Mouse (Mus musculus): ENCODE measurements at regions not wholly inside any gene's neighbourhood (a gene's known extent, or its start where the extent isn't known, plus 50 kb on each side); places are given as distances from the start of the nearest gene placed in this dataset.
"Not testable (repeated sequence)": the region's sequence is repeated elsewhere in the genome, so short reads cannot be mapped to it uniquely, and the experiment has no call there.

DNA sequence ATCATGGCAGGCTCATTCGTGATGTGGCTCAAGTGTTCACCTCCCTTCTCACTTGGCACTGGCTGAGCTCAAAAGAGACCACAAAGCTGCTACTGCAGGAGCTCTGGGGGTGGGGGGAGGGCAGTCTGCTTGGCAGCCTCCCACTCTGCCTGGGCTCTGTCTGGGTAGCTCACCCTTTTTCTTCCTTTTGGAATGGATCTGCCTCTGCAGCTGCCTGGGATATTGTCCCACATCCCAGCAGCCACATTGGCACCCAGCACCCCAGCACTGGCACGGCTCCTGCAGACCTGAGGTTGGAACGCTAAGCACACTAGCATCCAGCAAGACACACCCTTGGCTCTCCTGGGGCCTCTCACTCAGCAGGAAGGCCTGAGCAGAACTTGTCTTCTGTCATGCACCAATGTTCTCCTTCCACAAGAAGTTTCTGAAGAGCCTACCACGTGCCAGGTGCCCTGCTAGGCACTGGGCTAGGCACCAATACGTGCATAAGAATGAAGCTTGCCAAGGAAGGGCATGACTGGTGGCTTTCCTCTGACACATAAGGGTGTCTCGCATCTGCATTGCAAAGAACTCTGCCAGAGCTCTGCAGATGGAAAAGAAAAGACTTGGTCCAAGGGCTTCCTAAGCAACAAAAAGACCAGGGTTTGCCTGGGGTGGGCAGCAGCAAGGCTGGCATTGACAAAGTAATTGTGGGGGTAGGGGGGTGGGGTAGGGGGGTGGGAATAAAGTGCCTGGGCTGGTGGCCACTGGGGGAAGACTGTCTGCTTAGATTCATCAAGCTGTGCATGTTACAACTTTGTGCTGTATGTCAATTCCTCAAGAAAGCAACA is 112.1 kb upstream of the Sipa1l1 start:
- DNase-seq (ENCODE audit: low spot score in 2 of 2) = not testable (repeated sequence)

DNA sequence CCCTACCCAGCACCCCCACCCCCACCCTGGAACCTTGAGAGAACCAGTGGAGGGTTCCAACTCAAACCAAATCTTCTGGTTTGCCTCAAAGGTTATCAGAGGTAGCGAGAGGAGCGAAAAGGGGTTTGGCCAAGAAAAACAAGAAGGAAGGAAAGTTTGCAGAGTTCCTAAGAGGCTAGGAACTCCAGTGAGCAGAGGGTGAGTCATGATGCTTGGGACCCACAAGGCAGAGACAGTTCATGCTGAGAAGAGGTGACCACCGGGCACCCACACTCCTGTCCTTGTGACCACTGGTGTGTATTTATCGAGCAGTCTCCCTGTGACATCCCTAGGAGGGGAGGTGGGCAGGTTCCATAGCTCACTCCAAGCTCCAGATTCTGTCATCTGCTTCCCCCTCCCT is 104.1 kb upstream of the Sipa1l1 start:
- no peak for DNase-seq (ENCODE audit: low spot score in 2 of 2)

DNA sequence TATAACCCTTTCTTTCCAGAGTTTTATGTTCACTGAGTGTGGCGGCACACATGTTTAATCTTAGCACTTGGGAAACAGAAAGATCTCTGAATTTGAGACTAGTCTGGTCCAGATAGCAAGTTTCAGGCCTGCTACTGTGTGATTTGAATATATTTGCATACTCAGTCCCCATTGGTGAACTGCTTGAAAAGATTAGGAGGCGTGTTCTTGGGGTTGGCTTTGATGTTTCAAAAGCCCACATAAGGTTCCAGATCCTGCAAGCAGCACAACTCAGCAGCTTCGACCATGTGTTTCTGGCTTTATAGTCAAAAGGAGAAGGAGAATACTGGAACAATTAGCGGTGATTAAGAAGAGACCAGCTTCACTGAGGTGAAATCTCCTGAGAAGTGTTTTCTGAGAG is 102.3 kb upstream of the Sipa1l1 start:
- DNase-seq (ENCODE audit: low spot score in 2 of 2) = no peak

DNA sequence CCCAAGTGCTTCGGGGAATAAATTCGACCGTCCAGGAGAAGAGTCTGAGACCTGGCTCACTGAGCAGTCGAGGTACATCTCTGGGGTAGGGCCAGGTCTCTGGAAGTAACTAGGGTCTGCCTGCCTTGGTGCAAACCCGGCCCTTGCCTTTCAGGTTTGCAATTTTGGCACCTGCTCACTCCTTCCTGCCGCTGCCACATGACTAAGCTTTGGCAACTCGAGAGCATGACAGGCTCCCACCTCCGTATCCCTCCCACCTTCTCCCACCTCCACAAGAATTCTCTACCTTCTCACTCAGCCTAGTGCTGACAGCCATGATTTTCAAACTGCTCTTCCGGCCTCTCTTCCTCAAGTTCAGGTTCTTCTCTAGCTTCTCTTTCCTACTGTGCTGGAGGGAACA is 99.5 kb upstream of the Sipa1l1 start:
- DNase-seq (ENCODE audit: low spot score in 2 of 2) = peak in 1 of 2 experiments; percentile 56

DNA sequence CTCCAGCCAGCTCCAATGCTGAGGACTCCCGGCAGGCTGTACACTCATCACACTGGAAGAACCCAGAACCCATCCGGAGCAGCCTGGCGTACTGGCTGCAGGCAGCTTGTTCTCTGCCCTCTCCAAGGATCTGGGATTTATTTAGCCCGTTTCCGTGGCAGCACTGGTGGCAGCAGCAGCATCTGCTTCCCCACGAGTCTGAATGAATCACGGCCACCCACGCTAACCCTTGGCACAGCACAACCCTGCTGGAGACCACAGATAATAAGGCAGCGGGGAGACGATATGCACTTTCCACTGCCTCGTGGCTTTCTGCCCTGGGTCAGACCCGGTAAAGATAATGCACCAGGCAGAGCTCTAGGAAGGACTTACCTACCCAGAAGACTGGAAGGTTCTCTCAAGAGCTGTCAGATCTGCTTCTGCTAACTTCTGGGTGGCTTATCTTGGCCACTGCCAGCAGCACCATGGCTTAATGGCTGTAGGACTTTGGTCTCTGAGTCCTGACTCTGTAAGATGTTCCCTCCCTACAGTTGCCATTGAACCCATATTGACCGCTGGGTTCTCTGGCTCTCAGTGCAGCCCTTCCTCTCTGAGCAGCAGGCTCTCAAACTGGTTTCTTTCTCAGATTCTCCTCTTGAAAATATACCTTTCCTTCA is 96.2 kb upstream of the Sipa1l1 start:
- peak; percentile 91 for DNase-seq (ENCODE audit: low spot score in 2 of 2)

DNA sequence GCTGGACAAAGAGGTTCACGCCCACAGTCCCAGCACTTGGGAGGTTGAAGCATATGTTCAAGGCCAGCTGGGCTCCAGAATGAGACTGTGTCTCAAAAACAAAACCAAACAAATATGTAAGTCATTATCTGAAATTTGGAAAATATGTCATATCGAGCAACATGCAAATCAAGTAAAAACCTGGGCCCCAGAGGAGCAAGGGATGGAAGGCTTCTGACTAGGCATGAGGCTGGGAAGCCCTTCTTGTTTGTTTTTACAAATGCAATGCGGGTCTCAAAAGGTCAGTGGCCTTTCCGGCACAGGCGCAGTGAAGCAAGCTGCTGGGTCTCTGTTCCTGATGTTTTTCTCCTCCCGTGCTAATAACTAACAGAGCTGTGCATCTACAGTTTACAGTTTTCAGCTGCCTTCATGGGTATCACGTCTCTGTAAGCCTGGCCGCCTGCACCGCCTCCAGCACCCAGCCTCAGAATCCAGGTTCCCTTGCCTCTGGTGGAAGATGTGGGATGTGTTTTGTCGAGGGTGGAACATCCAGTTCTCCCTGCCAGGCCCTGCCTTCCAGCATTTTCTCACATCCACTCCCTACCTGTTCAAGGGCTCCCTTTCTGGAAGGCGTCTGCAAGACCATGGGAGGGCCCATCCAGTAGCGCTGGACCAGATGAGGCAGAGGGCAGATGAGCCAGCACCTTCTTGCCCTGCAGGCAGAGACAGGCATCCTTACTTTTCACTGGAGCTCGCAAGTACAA is 93.5 kb upstream of the Sipa1l1 start:
- DNase-seq (ENCODE audit: low spot score in 2 of 2) = peak; percentile 66 to 82

DNA sequence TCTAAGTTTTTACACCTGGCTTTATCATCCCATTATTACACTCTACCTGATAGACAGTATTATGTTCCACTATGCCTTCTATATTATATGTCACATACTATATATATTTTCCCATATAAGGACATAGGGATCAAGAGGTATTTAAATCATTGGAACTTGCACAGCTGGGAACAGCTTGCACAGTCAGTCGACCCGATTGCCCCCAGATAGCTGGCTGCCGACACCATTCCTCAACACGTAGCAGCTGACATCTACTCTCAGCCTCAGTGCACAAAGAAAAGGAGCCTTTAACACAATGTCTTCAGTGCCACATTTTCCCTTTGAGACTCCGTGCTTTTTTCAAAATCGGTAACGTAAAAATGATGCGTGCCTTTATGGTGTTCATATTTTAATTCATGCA is 92.4 kb upstream of the Sipa1l1 start:
- no peak for DNase-seq (ENCODE audit: low spot score in 2 of 2)

DNA sequence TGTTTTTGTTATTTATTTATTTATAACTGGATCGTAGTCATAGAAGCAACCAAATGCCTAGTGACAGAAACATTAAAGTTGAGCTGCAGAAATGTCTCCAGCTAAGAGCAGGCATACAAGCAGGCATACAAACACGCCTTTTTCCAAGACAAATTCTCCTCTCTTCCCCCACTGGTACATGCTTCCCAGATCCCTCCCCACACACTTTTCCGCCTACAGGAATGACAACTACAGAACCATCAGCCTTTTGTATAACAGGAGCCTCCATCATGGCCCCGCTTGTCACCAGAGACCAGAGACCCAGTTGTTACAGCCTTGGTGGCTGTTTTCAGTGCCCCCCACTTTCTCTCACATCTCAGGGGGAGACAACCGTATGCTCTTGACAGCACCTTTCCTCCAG is 91.2 kb upstream of the Sipa1l1 start:
- DNase-seq (ENCODE audit: low spot score in 2 of 2) = peak in 1 of 2 experiments; percentile 62

DNA sequence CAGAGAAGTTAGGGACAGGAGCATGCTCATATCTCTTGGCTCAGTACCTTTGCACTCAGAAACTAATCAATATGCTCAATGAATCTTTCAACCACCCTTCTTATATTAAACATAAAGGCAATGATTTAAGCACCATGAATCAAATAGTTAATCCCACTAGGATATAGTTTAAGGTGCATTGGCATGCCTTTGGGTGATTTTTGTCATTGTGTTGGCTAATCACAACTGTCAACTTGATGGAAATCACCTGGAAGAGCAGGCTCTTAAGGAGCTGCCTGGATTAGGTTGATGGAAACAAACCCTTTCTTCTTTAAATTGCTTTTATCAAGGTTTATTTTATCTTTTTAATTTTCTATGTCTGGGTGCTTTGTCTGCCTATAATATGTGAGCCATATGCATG is 90.4 kb upstream of the Sipa1l1 start:
- DNase-seq (ENCODE audit: low spot score in 2 of 2) = no peak

DNA sequence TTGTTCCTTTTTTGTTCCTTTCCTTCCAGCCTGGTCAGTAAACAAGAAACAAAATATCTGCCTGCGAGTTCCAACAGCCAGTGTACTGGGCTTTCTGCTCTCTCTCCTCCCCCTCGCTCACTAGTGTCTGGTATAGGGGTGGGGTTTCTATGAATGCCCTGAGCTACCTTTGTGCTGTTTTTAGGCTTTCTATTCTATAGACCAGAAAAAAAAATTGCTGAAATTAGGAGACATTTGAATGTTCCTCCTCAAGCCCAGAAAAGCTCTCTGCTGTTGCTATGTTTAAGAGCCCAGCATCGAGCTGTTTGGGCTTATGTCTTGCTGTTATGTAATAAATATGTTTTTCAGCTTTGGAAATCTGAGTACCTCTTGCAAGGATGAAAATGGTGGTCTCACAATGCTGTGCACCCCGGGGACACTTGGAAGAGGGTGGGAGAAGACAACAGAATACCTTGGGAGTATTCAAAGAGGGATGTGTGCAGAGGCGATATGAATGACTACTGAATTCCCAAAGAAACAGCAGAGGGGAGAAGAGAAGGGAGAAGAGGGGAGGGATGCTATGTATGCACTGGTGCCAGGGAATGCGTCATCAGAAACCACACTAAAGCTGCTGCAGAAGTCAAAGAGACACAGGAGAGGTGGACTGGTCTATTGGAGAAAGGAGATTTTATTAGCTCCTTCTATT is 88.8 kb upstream of the Sipa1l1 start:
- peak in 1 of 2 experiments; percentile 70 for DNase-seq (ENCODE audit: low spot score in 2 of 2)

DNA sequence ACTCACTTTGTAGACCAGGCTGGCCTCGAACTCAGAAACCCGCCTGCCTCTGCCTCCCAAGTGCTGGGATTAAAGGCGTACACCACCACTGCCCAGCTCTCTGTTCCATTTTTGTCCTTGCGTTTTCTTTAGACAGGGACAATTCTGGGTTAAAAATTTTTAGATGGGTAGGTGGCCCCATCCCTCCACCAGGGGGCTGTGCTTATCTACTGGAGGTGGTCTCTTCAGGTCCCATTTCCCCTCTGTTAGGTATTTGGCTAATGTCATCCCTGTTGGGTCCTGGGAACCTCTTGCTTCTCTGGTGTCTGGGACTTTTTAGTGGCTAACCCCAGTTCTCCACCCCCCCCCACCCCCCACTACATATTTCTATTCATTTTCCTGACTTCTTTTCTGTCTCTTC is 86.5 kb upstream of the Sipa1l1 start:
- not testable (repeated sequence) for DNase-seq (ENCODE audit: low spot score in 2 of 2)

DNA sequence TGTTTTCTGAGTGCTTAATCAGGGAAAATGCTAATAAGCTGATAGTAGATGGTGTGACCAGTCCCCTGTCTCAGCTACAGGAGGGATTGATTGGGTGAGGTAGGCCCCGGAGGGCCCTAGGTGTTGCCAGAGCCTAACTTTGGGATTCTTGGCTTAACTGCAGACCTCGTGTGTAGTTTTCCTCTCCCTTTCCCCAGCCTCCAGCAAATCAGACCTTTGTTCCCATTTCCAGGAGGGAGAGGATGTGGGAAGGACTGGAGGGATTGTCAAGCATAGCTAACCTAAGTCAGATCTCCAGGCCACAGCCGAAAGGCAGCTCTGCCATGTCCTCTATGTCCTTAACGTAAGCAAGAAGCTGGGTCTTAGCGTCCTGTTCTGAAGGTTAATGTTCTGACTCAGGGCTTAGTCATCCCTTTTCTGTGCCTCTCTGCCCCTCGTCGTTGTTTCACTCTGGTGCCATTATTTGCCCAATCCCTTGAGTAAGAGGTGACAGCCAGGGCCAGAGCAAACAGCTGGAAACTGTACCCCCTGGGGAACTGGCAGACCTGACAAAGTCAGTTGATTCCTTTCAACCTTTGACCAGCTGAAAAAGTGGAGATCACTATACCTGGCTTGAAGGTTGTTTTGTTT is 83.2 kb upstream of the Sipa1l1 start:
- no peak for DNase-seq (ENCODE audit: low spot score in 2 of 2)

DNA sequence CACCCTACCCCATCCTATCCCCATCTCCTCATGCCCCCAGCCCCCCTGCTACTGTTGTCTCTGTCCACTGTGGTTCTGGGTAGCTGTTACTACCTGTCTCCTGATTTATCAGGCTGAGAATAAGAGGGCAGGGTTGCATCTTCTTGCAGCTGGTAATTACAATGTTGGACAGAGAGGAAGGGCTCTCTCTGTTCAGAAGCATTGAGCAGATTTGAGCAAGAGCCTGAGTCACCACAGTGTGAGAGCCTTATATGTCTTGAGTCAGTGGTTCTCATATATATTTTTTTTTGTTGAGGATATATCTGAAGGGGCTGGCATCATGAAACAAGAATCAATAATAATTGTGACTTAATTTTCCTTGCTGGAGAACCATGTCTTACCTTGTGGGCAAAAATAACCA is 82.7 kb upstream of the Sipa1l1 start:
- DNase-seq (ENCODE audit: low spot score in 2 of 2) = no peak

DNA sequence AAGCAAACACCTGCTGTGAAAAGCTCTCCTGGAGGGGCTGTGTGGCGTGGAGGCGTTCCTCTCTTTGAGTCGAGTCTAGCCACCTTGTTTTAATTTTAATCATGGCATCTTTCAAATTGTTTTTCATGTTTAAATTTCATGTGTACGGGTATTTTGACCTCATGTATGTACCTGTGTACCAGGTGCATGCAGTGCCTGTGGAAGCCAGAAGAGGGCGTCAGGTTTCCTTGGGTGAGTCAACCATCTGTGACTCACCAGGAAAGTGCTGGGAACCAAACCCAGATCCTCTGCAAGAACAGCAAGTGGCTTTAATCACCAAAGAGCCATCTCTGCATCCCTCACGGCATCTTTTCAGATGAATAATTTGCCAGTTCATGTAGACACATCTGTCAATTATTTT is 79.8 kb upstream of the Sipa1l1 start:
- DNase-seq (ENCODE audit: low spot score in 2 of 2) = no peak

DNA sequence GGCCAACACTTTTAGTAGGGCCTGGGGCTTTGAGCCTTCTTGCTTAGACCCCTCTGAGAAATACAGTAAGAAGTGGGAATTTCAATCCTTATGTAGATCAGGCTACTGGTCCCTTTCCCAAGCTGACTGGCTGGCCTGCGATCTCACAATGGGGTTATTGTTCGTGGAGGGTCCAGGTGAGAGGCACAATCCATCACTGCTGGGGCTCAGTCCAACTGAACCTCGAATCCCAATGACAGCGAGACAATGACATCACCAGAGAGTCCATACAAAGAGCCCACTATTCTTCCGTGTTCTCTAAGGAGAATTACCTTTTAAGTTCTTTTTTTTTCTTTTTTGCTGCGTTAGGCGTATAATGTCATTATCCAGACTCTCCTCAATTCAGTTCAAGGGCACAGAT is 75.8 kb upstream of the Sipa1l1 start:
- DNase-seq (ENCODE audit: low spot score in 2 of 2) = no peak

DNA sequence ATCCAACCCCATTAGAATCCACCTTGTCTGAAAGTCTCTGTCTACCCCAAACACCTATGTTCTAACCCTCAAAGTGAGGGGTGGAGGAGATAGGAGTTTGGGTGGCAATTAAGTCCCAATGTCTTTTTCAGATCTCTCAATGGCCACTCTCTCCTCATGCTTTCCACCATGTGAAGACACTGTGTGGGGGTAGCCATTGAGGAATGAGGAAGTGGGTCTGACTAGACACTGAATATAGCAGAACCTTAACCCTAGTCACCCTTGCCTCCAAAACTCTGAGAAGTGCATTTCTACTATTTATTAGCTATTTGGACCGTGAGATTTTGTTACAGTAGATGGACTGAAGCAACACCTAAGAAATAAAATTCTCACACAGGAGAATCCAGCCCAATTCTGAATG is 73.7 kb upstream of the Sipa1l1 start:
- no peak for DNase-seq (ENCODE audit: low spot score in 2 of 2)

DNA sequence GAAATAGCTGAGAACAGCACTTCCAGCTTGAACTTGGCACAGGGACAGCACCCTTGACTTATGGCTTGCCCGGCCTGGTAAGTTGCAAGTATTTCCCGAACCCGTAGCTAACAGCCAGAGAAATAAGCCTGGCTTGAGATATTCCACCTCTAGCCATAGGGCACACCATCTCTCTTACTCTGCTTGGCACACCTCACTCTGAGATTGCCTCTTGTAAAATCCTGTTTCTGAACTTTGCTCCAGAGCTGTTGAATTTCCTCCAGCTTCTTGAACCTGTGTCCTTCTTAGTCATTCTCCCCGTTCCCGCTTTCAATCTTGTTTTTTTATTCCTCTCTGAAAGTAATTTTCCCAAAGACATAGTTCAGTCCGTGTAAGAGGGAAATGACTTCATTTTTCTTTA is 72.0 kb upstream of the Sipa1l1 start:
- no peak for DNase-seq (ENCODE audit: low spot score in 2 of 2)

DNA sequence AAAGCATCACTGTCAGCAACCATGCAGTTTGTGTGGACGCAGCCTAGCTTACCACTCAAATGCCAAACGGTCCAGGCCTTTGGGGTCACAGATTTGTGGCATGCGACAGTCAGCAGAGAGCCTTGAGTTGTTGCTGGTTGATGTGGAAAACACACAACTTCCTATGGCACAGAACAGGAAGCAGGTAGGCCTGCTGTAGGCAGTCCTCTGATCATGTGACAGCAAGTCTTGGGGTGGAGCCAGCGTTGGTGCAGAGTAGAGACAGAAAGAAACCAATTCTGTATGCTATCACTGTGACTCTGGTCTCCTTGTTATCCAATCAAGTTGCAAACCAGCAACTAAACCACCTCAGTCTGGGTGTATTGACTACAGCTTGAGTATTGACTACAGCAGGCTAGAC is 71.5 kb upstream of the Sipa1l1 start:
- no peak for DNase-seq (ENCODE audit: low spot score in 2 of 2)

DNA sequence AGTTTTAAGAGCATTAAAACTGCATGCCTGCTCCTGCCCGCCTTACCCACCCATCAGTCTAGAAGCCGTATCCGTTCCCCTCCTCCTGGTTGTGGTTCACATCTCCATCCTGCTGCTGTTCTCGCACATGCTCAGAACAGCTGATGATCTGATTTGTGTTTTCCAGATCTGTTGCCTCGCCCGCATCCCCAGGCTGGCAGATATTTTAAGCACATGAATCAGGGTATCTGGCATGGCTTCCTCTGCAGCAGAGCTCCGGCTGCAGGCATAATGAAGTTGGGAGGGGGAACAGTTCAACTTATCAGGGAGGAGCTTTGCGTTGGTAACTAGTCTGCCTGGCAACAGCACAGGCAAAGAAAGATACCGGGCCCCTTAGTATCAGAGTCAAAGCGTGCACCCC is 64.9 kb upstream of the Sipa1l1 start:
- DNase-seq (ENCODE audit: low spot score in 2 of 2) = peak; percentile 88

DNA sequence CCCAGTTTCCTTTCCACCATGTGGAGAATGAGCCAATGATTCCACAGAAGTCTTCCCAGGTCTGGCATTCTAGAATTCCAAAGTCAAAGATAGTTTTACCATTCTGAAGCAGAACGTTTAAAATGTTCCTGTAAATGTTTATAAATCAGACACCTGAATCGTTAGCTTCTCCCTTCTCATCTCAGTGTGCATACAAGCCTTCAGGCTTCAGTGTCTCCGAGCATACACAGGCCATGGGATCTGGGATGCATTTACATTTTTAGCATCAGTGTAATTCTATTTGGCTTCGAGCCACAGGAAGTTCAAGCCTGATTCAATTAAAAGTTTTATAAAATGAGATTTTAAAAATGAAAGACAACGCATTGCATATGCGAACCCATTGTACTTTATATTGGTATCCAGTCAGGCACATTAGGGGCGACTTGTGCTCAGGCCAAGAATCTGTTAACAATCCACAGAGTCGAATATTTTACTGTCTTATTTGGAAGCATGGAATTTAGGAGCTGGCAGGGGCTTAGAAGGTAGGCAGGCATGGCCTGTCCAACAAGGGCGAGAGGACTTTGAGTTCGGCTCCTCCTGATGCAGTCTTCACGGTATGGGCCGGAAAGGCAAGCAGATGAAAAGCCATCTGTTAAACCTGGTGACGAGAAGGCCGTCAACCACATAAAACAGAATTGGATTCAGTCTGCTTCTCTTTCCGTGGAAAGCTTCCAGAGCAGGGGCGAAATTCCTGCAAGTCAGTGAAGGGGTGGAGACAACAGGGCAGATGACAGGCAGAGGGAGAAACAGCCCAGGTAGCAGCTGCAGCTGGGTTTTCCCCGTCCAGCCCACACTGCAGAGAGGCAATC is 63.7 kb upstream of the Sipa1l1 start:
- DNase-seq (ENCODE audit: low spot score in 2 of 2) = peak; percentile 62 to 86

DNA sequence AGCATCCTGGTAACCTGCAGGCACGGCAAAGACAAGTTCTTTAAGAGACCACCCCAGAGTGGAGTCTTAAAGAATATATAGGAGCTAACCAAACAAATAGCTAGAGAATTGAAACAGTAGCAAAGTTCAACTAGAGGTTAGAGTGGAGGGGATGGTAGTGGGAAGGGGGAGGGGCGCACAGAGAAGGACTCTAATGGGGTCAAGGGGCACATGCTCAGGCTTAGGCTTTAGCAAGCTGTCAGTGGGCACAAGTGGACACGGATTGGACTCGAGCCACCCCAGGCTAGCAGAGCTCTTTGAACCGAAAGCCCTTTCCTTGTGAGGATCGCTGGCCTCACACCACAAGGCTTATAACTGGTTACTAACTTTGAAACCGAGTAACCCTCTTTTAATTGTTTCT is 53.4 kb upstream of the Sipa1l1 start:
- no peak for DNase-seq (ENCODE audit: low spot score in 2 of 2)
